Comparison of ENCODE assay signal across 8 mouse cellular contexts in genomic region chr11:79095713-79096112, GRCm38 (mm10). TPM values are rescaled to one million over a fixed set of nuclear protein-coding genes. Genes with fewer than 3 reads are reported as not detected.
DNase-seq lines count a peak whose midpoint lies in the region; ATAC-seq and TF ChIP-seq lines count a peak whose summit lies in the region.

No protein-coding gene starts in this region.

- H3K9me3 ChIP-seq in kidney, embryonic 16.5 days (ENCODE audit: low read length), result no peaks in the 10 kb centered on the region
- H3K9me3 ChIP-seq in heart, postnatal 0 days (replicated peaks; ENCODE audit: control insufficient read depth, low read length), result no peaks in the 10 kb centered on the region
- no peaks in the 10 kb centered on the region for H3K9me3 ChIP-seq in midbrain, postnatal 0 days (ENCODE audit: low read length)

- no peak for ATAC-seq in kidney, embryonic 16.5 days (ENCODE audit: low FRiP score, low TSS enrichment)
- no peak for ATAC-seq in heart, postnatal 0 days (ENCODE audit: insufficient read depth, low read depth)
- no peak for ATAC-seq in midbrain, postnatal 0 days (ENCODE audit: low FRiP score)

- DNase-seq in kidney, postnatal 4 days, result no peak
- peak; percentile 82 for DNase-seq in brain, embryonic 14.5 days (ENCODE audit: low read depth)
- no peak for DNase-seq in heart, postnatal 0 days (ENCODE audit: low spot score)
- DNase-seq in midbrain, postnatal 0 days (ENCODE audit: low spot score), result peak; percentile 48
- no peak for DNase-seq in thymus, adult 2 months
- DNase-seq in cerebellum, adult 8-10 months, result no peak
- DNase-seq in adipocyte (ENCODE audit: low spot score), result no peak

- H3K4me3 ChIP-seq in kidney, embryonic 16.5 days (ENCODE audit: low read length), result no peak overlapping the region
- H3K4me3 ChIP-seq in heart, postnatal 0 days (ENCODE audit: low read depth, low read length), result no peak overlapping the region
- no peak overlapping the region for H3K4me3 ChIP-seq in midbrain, postnatal 0 days (ENCODE audit: low read depth, low read length)
- H3K4me3 ChIP-seq in thymus, adult 2 months (ENCODE audit: control insufficient read depth, insufficient read depth, low read length), result no peak overlapping the region

- H3K4me2 ChIP-seq in kidney, embryonic 16.5 days (replicated peaks; ENCODE audit: low read depth, low read length), result no peak overlapping the region
- H3K4me2 ChIP-seq in heart, postnatal 0 days (ENCODE audit: low read depth, low read length), result no peak overlapping the region
- H3K4me2 ChIP-seq in midbrain, postnatal 0 days (ENCODE audit: low read depth, low read length, poor library complexity, severe bottlenecking), result no peak overlapping the region

- no peak for TF ChIP-seq CTCF in brain, embryonic 14.5 days (IDR thresholded peaks at IDR 0.05; ENCODE audit: borderline replicate concordance, extremely low read depth, insufficient read depth, insufficient read length)
- TF ChIP-seq CTCF in heart, postnatal 0 days (IDR thresholded peaks at IDR 0.05; ENCODE audit: low read depth), result no peak
- TF ChIP-seq CTCF in midbrain, postnatal 0 days (IDR thresholded peaks at IDR 0.05), result no peak
- TF ChIP-seq CTCF in thymus, adult 2 months (IDR thresholded peaks at IDR 0.05; ENCODE audit: borderline replicate concordance, control insufficient read depth, extremely low read depth, insufficient read depth, low read length, poor library complexity), result no peak

- H3K4me1 ChIP-seq in kidney, embryonic 16.5 days (ENCODE audit: insufficient read depth, low read length), result peaks cover 34% of the 10 kb centered on the region
- peaks cover 58% of the 10 kb centered on the region for H3K4me1 ChIP-seq in heart, postnatal 0 days (ENCODE audit: control insufficient read depth, insufficient read depth)
- 0 out of 2 replicates have a peak, but pooled peaks cover 3% of the 10 kb centered on the region for H3K4me1 ChIP-seq in midbrain, postnatal 0 days (ENCODE audit: insufficient read depth, low read length)
- peaks cover 14% of the 10 kb centered on the region for H3K4me1 ChIP-seq in thymus, adult 2 months (replicated peaks; ENCODE audit: control insufficient read depth, insufficient read depth, low read length)

- TF ChIP-seq POLR2A in brain, embryonic 14.5 days (IDR thresholded peaks at IDR 0.05; ENCODE audit: borderline replicate concordance, extremely low read depth, insufficient read depth, insufficient read length, poor library complexity, severe bottlenecking), result no peak
- TF ChIP-seq POLR2A in thymus, adult 2 months (IDR thresholded peaks at IDR 0.05; ENCODE audit: control insufficient read depth, extremely low read depth, insufficient read depth, low read length, poor library complexity), result no peak

- H3K36me3 ChIP-seq in kidney, embryonic 16.5 days (ENCODE audit: insufficient read depth, low read length), result no peaks in the 10 kb centered on the region
- no peaks in the 10 kb centered on the region for H3K36me3 ChIP-seq in heart, postnatal 0 days (replicated peaks; ENCODE audit: control insufficient read depth, insufficient read depth, low read length)
- no peaks in the 10 kb centered on the region for H3K36me3 ChIP-seq in midbrain, postnatal 0 days (ENCODE audit: insufficient read depth, low read length)
- H3K36me3 ChIP-seq in thymus, adult 2 months (ENCODE audit: control insufficient read depth, insufficient read depth, low read length), result no peaks in the 10 kb centered on the region

- H3K9ac ChIP-seq in kidney, embryonic 16.5 days (replicated peaks; ENCODE audit: low read length), result no peak overlapping the region
- no peak overlapping the region for H3K9ac ChIP-seq in heart, postnatal 0 days (replicated peaks; ENCODE audit: low read depth, low read length)
- 0 out of 2 replicates have a peak overlapping the region, but pooled peaks have one; percentile 13 for H3K9ac ChIP-seq in midbrain, postnatal 0 days (replicated peaks; ENCODE audit: low read length, poor library complexity, severe bottlenecking)

- H3K27ac ChIP-seq in kidney, embryonic 16.5 days (ENCODE audit: low read length), result peak overlapping the region; percentile 74; the same call in 1 of the 2 replicates
- H3K27ac ChIP-seq in heart, postnatal 0 days (ENCODE audit: low read depth), result peak overlapping the region; percentile 91
- H3K27ac ChIP-seq in midbrain, postnatal 0 days (ENCODE audit: low read depth, low read length), result 0 out of 2 replicates have a peak overlapping the region, but pooled peaks have one; percentile 43
- H3K27ac ChIP-seq in thymus, adult 2 months (ENCODE audit: control insufficient read depth, insufficient read depth, low read length), result no peak overlapping the region

- no peak for TF ChIP-seq EP300 in heart, postnatal 0 days (IDR thresholded peaks at IDR 0.05; ENCODE audit: low read depth)

- 32% methylated on average over 2 of the region's 2 CpGs for WGBS in kidney, embryonic 16.5 days
- WGBS in heart, postnatal 0 days, result 35% methylated on average over 2 of the region's 2 CpGs
- 0% methylated on average over 2 of the region's 2 CpGs for WGBS in midbrain, postnatal 0 days
- WGBS in thymus, adult 2 months, result 91% methylated on average over 2 of the region's 2 CpGs

- H3K27me3 ChIP-seq in kidney, embryonic 16.5 days (ENCODE audit: insufficient read depth, low read length), result no peaks in the 10 kb centered on the region
- H3K27me3 ChIP-seq in heart, postnatal 0 days (ENCODE audit: control insufficient read depth, insufficient read depth, low read length), result no peaks in the 10 kb centered on the region
- H3K27me3 ChIP-seq in midbrain, postnatal 0 days (ENCODE audit: insufficient read depth, low read length), result no peaks in the 10 kb centered on the region
- H3K27me3 ChIP-seq in thymus, adult 2 months (ENCODE audit: control insufficient read depth, insufficient read depth, low read length), result no peaks in the 10 kb centered on the region

RNA-seq across cellular contexts. Expression of gene Ksr1, which starts 50.5 kb away (rescaled TPM):
- polyA plus RNA-seq in kidney, embryonic 16.5 days (2015; fragmentation: Nextera tagmentation; extraction: Ambion mirVana), result 3.5 and 3.8 TPM in 2 replicates
- 23.3 and 26.9 TPM in 2 replicates for polyA plus RNA-seq in brain, embryonic 14.5 days (2012; rRNA removed)
- total RNA-seq in heart, postnatal 0 days (2014; rRNA removed; ENCODE audit: low replicate concordance), result 7.7 and 15.2 TPM in 2 replicates
- 1.3 and 1.5 TPM in 2 replicates for polyA plus RNA-seq in heart, postnatal 0 days (2015; fragmentation: Nextera tagmentation; extraction: Ambion mirVana)
- total RNA-seq in midbrain, postnatal 0 days (2014; rRNA removed), result 33.7 and 38.1 TPM in 2 replicates
- 2.6 and 3.2 TPM in 2 replicates for polyA plus RNA-seq in midbrain, postnatal 0 days (2015; fragmentation: Nextera tagmentation; extraction: Ambion mirVana)
- 28.1 and 32.7 TPM in 2 replicates for polyA plus RNA-seq in thymus, adult 2 months (2012; rRNA removed)

Comparison
In these comparisons a context has a peak if more than half of its experiments do, and no peak if none do; other contexts are left out.
1. DNase-seq: peak in brain, embryonic 14.5 days (single experiment) and midbrain, postnatal 0 days (single experiment); none in kidney, postnatal 4 days (0 of 2), heart, postnatal 0 days (single experiment), thymus, adult 2 months (single experiment), cerebellum, adult 8-10 months (single experiment) and adipocyte (single experiment).